Mouse (Mus musculus) layer of hippocampus, adult 18-20 months (tissue): ENCODE results near the gene Enox2. TPM values are rescaled to one million over a fixed set of nuclear protein-coding genes. Genes with fewer than 3 reads are reported as not detected.

Experiments
- DNase-seq, 2 experiments: peaks; one replicate each; pipeline ENCODE4 v3.0.0; 2022; ENCODE audit warnings: low spot score in 2 of 2
- total RNA-seq, 2 experiments: library from RNA; stranded (reverse); gene quantifications; 2 replicates each; pipeline ENCODE4 v1.2.3; 2021

Gene Enox2
- total RNA-seq, 2 experiments from 2014 or later, result 16.1 to 16.5 TPM

DNA sequence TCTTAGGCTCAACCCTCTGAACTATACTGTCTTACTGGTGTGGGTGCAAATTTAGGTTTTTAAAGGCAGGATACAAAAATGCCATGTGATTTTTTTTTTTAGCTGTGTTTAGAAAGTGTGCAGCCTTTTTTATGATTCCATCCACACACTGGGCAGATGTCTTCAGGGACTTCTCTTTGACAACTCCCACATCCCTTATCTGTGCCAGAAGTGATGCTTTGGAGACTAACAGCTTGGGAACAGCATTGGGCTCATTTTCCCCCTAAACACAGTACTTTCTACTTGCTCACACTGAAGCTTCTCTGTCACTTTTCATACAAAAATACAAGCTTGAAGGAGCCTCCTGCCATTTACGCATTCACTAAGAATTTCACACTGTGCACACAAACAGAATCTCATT is 282.4 kb downstream of the Enox2 start:
- DNase-seq, result peak in 1 of 2 experiments; percentile 3

DNA sequence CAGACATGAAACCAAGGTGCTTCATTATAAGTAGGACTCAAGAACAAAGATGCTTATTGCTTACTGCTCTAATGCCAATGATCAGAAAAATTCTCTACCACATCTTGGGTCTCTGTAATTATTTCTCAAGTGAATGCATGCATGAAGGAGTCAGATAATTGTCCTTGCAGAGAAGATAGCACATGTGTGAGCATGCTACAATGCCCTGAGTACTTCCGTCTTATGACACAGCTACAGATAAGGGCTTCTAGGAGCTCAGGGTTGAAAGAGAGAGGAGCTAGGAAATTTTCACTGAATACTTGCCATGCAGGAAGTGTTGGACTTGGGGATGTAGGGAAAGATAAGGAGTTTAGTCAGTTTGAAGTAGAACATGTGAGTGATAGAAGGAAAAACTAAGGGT is 285.2 kb downstream of the Enox2 start:
- no peak for DNase-seq

DNA sequence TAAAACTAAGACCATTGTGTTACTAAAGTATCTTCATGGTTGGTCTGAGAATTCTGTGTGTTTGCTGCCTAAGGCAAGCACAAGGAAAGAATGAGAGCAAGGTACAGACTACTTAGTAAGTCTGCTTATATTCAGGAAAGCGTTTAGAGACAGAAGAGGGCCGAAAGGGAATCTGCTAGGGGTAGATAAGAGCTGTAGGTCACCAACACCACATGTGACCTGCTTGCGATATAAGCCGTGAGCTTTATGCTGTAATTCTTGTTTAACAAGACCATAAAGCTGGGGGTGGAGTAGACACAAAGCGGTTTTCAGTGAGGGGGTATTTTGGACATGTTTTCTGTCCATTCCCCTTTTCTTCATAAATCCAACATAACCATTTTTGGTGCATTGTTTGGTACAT is 302.4 kb downstream of the Enox2 start:
- DNase-seq, result no peak

DNA sequence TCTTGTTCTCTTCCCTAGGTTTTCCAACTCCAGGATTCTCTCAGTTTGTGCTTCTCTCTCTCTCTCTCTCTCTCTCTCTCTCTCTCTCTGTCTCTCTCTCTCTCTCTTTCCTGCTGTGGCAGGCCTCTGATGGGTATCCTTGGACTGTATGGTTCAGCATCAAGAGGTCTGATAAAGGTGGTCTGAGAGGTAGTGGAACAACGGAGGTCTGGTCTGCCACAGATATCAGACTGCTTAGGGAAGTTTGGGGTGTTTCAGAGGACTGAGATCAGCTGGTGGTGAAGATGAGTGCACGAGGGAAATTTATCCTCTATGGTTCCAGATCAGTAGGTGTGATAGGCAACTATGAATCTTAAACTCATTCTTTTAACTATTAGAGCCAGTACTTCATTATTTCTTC is 303.6 kb downstream of the Enox2 start:
- DNase-seq, result no peak

Other genes with a start within 250 kb of the Enox2 start
- 1 to 10 TPM in 1 of 2 experiments, under 1 TPM in 1; 0.68 to 2.2 TPM for gene Arhgap36, start 175.7 kb upstream of the Enox2 start, total RNA-seq